Mouse (Mus musculus): ENCODE measurements at regions not wholly inside any gene's neighbourhood (a gene's known extent, or its start where the extent isn't known, plus 50 kb on each side); places are given as distances from the start of the nearest gene placed in this dataset.

GRCm38 (mm10) chr3:78158450-78158849 lies 1127.9 kb downstream of the Rapgef2 start:
- TF ChIP-seq CTCF (IDR thresholded peaks at IDR 0.05; ENCODE audit: low read depth) = no peak

More at GRCm38 (mm10) chr3:78158450-78158849, 1127.9 kb downstream of the Rapgef2 start:
- peak; percentile 68 for DNase-seq
- Histone ChIP-seq H3K36me3 (ENCODE audit: insufficient read depth) (no peaks in the 10 kb centered on the region), H3K27ac (ENCODE audit: low read depth, low read length) (no peak overlapping the region), H3K9ac (no peak overlapping the region), H3K27me3 (ENCODE audit: insufficient read depth, low read length) (no peaks in the 10 kb centered on the region), H3K4me2 (ENCODE audit: low read depth) (no peak overlapping the region), H3K4me3 (ENCODE audit: low read depth, low read length) (no peak overlapping the region), H3K4me1 (ENCODE audit: insufficient read depth) (no peaks in the 10 kb centered on the region), H3K9me3 (ENCODE audit: low read length) (no peaks in the 10 kb centered on the region)
- ATAC-seq = peak; percentile 82
- 59% methylated on average over 4 of the region's 4 CpGs for WGBS
